Mouse (Mus musculus): ENCODE results near the gene Ano3. TPM values are rescaled to one million over a fixed set of nuclear protein-coding genes. Genes with fewer than 3 reads are reported as not detected.

The Ano3 gene
- polyA plus RNA-seq, 1 experiment, result not detected

DNA sequence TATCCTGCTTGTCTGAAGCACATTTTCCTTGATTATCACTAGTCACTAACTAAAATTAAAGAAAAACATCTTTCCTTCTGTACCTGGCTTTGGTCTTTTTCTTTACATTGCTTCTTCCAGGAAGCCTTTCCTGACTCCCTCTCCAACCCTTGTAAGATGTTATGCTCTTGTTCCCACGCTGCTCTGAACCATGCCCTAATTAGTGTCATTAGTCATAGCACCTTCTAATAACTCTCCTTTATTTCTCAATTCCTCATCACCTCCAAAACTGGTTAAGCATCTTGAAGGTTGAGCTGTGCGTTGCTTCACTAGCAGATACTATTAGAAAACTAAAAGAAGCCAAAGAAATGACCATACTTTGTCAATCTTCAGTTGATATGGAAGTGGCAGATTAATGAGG lies 193.2 kb downstream of the Ano3 start:
- TF ChIP-seq GATA1 (IDR thresholded peaks at IDR 0.05; ENCODE audit: low read length), result no peak
- no peak for TF ChIP-seq TAL1 (IDR thresholded peaks at IDR 0.05; ENCODE audit: low read length)
- Histone ChIP-seq H3K36me3 (ENCODE audit: control insufficient read depth) (no peaks in the 10 kb centered on the region), H3K4me1 (ENCODE audit: control insufficient read depth) (no peaks in the 10 kb centered on the region), H3K4me3 (replicated peaks) (no peak overlapping the region), H3K9me3 (ENCODE audit: control insufficient read depth, low read length) (0 out of 2 replicates have a peak, but pooled peaks cover 2% of the 10 kb centered on the region), H3K27me3 (ENCODE audit: control insufficient read depth) (no peaks in the 10 kb centered on the region)

DNA sequence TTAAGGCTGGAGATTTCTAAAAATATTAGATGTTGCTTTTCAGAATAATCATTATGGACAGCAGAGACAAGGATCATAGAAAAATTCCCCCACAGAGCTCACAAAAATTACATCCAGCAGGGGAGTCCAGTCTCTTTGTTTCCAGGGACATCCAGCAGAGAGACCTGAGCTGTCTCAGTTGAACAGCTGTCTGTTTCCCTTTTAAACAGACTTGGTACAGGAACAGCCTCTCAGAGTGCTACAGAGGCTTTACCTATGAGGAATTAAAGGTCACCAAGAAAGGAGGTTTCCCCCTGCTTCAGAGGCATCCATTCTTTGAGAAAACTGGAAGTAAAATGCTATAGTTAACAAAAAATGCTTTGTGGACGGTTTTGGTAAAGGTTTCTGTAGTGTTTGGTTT lies 210.2 kb downstream of the Ano3 start:
- no peak overlapping the region for H3K4me3 ChIP-seq (replicated peaks)
- H3K36me3 ChIP-seq (ENCODE audit: control insufficient read depth), result no peaks in the 10 kb centered on the region
- no peaks in the 10 kb centered on the region for H3K4me1 ChIP-seq (ENCODE audit: control insufficient read depth)
- H3K9me3 ChIP-seq (ENCODE audit: control insufficient read depth, low read length), result no peaks in the 10 kb centered on the region
- H3K27me3 ChIP-seq (ENCODE audit: control insufficient read depth), result no peaks in the 10 kb centered on the region
- TF ChIP-seq TAL1 (IDR thresholded peaks at IDR 0.05; ENCODE audit: low read length) (no peak), GATA1 (IDR thresholded peaks at IDR 0.05; ENCODE audit: low read length) (no peak)

DNA sequence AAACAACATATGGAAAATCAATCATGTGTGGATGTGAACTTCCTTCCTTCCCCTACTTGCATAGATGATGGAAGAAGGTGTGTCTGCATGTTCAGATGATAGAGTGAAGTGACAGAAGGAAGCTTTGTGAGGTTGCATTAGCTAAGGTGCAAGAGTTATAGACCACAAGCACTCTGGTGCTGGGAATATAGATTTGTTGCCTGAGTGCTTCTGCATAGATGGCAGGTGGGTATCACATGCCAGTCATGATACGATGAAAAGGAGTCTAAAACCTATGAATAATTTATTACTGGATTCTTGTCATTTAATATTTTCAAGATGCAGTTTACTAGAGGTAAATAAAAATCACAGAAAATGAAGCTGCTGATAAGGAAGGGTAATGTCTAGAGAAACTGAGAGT lies 210.9 kb downstream of the Ano3 start:
- Histone ChIP-seq H3K4me3 (replicated peaks) (no peak overlapping the region), H3K9me3 (ENCODE audit: control insufficient read depth, low read length) (no peaks in the 10 kb centered on the region), H3K27me3 (ENCODE audit: control insufficient read depth) (no peaks in the 10 kb centered on the region), H3K36me3 (ENCODE audit: control insufficient read depth) (no peaks in the 10 kb centered on the region), H3K4me1 (ENCODE audit: control insufficient read depth) (no peaks in the 10 kb centered on the region)
- TF ChIP-seq GATA1 (IDR thresholded peaks at IDR 0.05; ENCODE audit: low read length) (no peak), TAL1 (IDR thresholded peaks at IDR 0.05; ENCODE audit: low read length) (no peak)

DNA sequence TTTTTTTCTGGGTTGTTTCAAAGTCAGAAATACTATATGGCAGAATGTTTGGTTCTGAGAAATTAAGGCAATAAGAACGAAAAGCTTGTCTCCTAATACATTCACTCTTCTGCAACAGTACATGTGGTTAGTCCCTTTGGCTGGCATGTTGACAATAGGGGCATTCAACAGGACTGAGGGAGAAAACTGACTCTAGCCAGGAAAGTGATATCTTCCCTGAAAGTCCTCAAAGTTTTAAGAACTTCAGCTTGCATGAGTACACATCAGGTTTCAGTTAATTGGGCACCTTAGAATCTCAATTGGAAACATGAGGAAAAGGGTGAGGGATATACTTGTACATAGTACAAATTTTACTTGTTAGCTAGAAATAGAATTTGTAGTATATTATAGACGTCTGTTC lies 212.7 kb downstream of the Ano3 start:
- H3K27me3 ChIP-seq (ENCODE audit: control insufficient read depth), result no peaks in the 10 kb centered on the region
- TF ChIP-seq GATA1 (IDR thresholded peaks at IDR 0.05; ENCODE audit: low read length), result no peak
- TF ChIP-seq TAL1 (IDR thresholded peaks at IDR 0.05; ENCODE audit: low read length), result no peak
- H3K4me3 ChIP-seq (replicated peaks), result no peak overlapping the region
- H3K9me3 ChIP-seq (ENCODE audit: control insufficient read depth, low read length), result no peaks in the 10 kb centered on the region
- H3K4me1 ChIP-seq (ENCODE audit: control insufficient read depth), result no peaks in the 10 kb centered on the region
- no peaks in the 10 kb centered on the region for H3K36me3 ChIP-seq (ENCODE audit: control insufficient read depth)

DNA sequence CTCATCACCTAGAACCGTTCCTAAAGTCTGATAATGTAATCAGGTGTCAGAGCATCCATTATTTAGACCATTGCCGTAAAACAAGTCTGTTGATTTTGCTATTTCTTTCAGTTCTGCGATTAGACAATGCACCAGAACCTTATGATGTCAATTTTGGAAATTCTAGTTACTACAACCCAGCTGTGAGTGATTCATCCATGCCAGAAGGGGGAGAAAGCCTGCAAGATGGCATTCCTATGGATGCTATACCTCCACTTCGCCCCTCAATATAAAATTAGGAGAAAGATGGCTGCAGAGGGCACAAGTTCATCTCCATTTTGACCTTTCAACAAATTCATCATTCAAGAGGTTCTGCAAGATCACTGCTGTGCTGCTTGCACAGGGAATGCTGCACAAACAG lies 213.5 kb downstream of the Ano3 start:
- Histone ChIP-seq H3K4me1 (ENCODE audit: control insufficient read depth) (no peaks in the 10 kb centered on the region), H3K9me3 (ENCODE audit: control insufficient read depth, low read length) (no peaks in the 10 kb centered on the region), H3K36me3 (ENCODE audit: control insufficient read depth) (no peaks in the 10 kb centered on the region), H3K27me3 (ENCODE audit: control insufficient read depth) (no peaks in the 10 kb centered on the region), H3K4me3 (replicated peaks) (no peak overlapping the region)
- no peak for TF ChIP-seq GATA1 (IDR thresholded peaks at IDR 0.05; ENCODE audit: low read length)
- no peak for TF ChIP-seq TAL1 (IDR thresholded peaks at IDR 0.05; ENCODE audit: low read length)

DNA sequence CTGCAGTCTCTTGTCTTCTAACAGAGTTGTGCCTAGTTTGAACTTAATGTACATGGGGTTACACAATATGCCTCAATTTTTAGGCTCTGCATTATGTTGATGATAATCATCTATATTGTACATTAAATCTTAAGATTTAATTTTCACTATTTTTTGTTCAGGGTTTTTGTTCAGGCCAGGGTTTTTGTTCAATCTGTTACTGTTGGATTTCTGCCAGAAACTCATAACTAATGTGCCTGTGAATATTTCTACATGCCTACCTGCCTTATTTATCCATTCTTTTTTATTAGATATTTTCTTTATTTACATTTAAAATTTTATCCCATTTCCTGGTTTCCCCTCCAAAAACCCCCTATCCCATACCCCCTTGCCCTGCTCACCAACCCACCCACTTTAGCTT lies 224.6 kb downstream of the Ano3 start:
- TF ChIP-seq GATA1 (IDR thresholded peaks at IDR 0.05; ENCODE audit: low read length) (no peak), TAL1 (IDR thresholded peaks at IDR 0.05; ENCODE audit: low read length) (no peak)
- no peaks in the 10 kb centered on the region for H3K4me1 ChIP-seq (ENCODE audit: control insufficient read depth)

DNA sequence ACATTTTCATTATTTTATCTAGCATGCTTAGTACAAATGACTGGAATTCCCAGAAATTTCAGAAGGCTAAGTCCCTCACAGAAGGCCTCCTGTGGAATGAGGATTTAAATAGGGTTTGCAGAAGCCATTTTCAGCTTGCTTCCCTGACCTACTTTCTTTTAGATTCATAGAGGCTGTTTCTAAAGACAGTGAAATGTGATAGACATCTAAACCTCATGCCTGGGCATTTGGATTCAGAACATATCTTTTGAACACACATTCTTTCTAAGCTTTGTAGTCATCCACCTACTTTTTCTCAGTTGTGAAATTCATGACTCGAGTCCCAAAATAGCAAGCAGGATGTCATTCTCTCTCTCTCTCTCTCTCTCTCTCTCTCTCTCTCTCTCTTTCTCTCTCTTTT lies 228.5 kb downstream of the Ano3 start:
- Histone ChIP-seq H3K36me3 (ENCODE audit: control insufficient read depth) (no peaks in the 10 kb centered on the region), H3K9me3 (ENCODE audit: control insufficient read depth, low read length) (no peaks in the 10 kb centered on the region), H3K4me3 (replicated peaks) (no peak overlapping the region), H3K4me1 (ENCODE audit: control insufficient read depth) (no peaks in the 10 kb centered on the region), H3K27me3 (ENCODE audit: control insufficient read depth) (no peaks in the 10 kb centered on the region)
- TF ChIP-seq TAL1 (IDR thresholded peaks at IDR 0.05; ENCODE audit: low read length) (no peak), GATA1 (IDR thresholded peaks at IDR 0.05; ENCODE audit: low read length) (no peak)

More for the DNA sequence above, 224.6 kb downstream of the Ano3 start:
- Histone ChIP-seq H3K36me3 (ENCODE audit: control insufficient read depth) (no peaks in the 10 kb centered on the region), H3K27me3 (ENCODE audit: control insufficient read depth) (no peaks in the 10 kb centered on the region), H3K9me3 (ENCODE audit: control insufficient read depth, low read length) (no peaks in the 10 kb centered on the region), H3K4me3 (replicated peaks) (no peak overlapping the region)

DNA sequence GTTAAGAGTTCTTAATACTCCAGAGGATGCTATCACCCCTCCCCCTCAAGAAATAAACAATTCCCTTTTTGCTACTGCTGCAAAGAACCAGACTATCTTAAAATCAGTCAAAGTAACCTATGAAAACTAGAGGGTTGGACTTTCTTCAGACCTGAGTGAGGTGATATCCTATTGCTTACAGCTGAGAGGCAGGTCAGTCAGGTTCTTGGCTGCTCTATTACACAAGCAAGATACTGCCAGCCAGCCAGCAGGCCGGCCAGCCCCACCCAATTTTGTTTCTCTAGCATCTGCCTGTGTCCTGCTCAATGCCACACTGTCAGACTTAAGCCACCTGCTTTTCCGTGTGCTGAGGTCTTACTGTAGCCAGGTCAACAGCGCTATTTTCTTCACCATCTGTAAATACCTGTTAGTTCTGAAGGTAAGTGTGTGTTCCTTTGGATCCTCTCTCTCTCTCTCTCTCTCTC lies 229.4 kb downstream of the Ano3 start, which contains the start of gene Muc15:
Muc15 (plus strand) TSS at position 51 of the 464 bp plus-strand sequence.
- TF ChIP-seq TAL1 (IDR thresholded peaks at IDR 0.05; ENCODE audit: low read length), result no peak
- TF ChIP-seq GATA1 (IDR thresholded peaks at IDR 0.05; ENCODE audit: low read length), result no peak
- Histone ChIP-seq H3K27me3 (ENCODE audit: control insufficient read depth) (no peaks in the 10 kb centered on the region), H3K4me1 (ENCODE audit: control insufficient read depth) (no peaks in the 10 kb centered on the region), H3K9me3 (ENCODE audit: control insufficient read depth, low read length) (no peaks in the 10 kb centered on the region), H3K36me3 (ENCODE audit: control insufficient read depth) (no peaks in the 10 kb centered on the region), H3K4me3 (replicated peaks) (no peak within 1 kb of the TSS)

DNA sequence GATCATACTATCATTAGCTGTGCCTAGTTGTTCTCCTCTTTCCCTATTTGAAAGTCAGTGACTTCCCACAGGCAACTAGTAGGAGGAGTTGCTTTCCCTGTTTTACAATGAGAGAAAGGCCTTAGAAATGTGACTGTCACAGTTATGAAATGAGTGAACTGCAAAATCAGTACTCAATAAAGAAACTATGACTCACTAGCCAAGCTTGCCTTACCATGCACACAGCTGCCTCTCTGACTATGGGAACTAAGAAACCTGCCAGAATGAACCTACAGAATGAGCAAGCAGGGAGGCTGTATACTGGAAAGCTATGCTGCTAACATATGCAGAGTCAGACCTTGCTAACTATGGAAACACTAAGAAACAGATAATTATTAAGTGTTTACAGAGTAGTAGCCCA lies 231.7 kb downstream of the Ano3 start:
- H3K27me3 ChIP-seq (ENCODE audit: control insufficient read depth), result no peaks in the 10 kb centered on the region
- H3K4me1 ChIP-seq (ENCODE audit: control insufficient read depth), result no peaks in the 10 kb centered on the region
- no peak overlapping the region for H3K4me3 ChIP-seq (replicated peaks)
- TF ChIP-seq GATA1 (IDR thresholded peaks at IDR 0.05; ENCODE audit: low read length) (no peak), TAL1 (IDR thresholded peaks at IDR 0.05; ENCODE audit: low read length) (no peak)
- H3K9me3 ChIP-seq (ENCODE audit: control insufficient read depth, low read length), result no peaks in the 10 kb centered on the region
- H3K36me3 ChIP-seq (ENCODE audit: control insufficient read depth), result no peaks in the 10 kb centered on the region

Measured in erythroblast, embryonic 14.5 days (primary cell).